ENCODE assay signal across 11 mouse cellular contexts in genomic region chr12:72325025-72325424, GRCm38 (mm10).
"Had no signal": no experiment of that assay in that cellular context is flagged by ENCODE, and none has a peak within 500 bp of the region (broad histone marks: within the 10 kb centered on the region; RNA-seq: fewer than 3 reads in every experiment).

No protein-coding gene starts in this region.

- H3K27ac ChIP-seq: limb, embryonic 12.5 days; liver, embryonic 14.5 days; midbrain, embryonic 10.5 days; neural tube, embryonic 13.5 days had no signal

- H3K4me3 ChIP-seq: limb, embryonic 12.5 days; midbrain, embryonic 10.5 days; neural tube, embryonic 13.5 days had no signal

- DNase-seq: kidney, adult 2 months; kidney, postnatal 25 days; liver; lung, adult 18-20 months; midbrain, embryonic 14.5 days; thymus, adult 2 months; thymus, postnatal 25 days had no signal

- H3K4me1 ChIP-seq: limb, embryonic 12.5 days; midbrain, embryonic 10.5 days had no signal

- H3K4me2 ChIP-seq: limb, embryonic 12.5 days; neural tube, embryonic 13.5 days had no signal

- H3K36me3 ChIP-seq: limb, embryonic 12.5 days; midbrain, embryonic 10.5 days; neural tube, embryonic 13.5 days had no signal

- H3K9ac ChIP-seq: limb, embryonic 12.5 days; liver, embryonic 14.5 days; neural tube, embryonic 13.5 days had no signal

- H3K27me3 ChIP-seq: limb, embryonic 12.5 days; neural tube, embryonic 13.5 days had no signal

- H3K9me3 ChIP-seq: limb, embryonic 12.5 days; midbrain, embryonic 10.5 days; neural tube, embryonic 13.5 days had no signal
